Mouse (Mus musculus): ENCODE data around the gene Frem1. TPM values are rescaled to one million over a fixed set of nuclear protein-coding genes. Genes with fewer than 3 reads are reported as not detected.

Gene Frem1
- polyA plus RNA-seq, 1 experiment = 2.4 TPM

- Histone ChIP-seq H3K27me3 (ENCODE audit: control insufficient read depth, insufficient read depth, low read length) (no peaks in the 10 kb centered on the region; the same call in 1 of the 2 replicates), H3K36me3 (ENCODE audit: control insufficient read depth, insufficient read depth, low read length) (no peaks in the 10 kb centered on the region), H3K4me3 (ENCODE audit: extremely low read depth, insufficient read depth, insufficient read length) (no peak overlapping the region), H3K4me1 (ENCODE audit: control insufficient read depth, insufficient read depth, insufficient read length) (no peaks in the 10 kb centered on the region), H3K27ac (ENCODE audit: insufficient read depth, low read length) (no peak overlapping the region)
- WGBS = 40% methylated on average over 13 of the region's 13 CpGs
- no peak for DNase-seq (ENCODE audit: low read depth in 1 of 2, low spot score in 2 of 2)
- TF ChIP-seq POLR2A (IDR thresholded peaks at IDR 0.05; ENCODE audit: low read depth, low read length) (no peak), CTCF (IDR thresholded peaks at IDR 0.05; ENCODE audit: extremely low read depth, insufficient read depth, insufficient read length, insufficient replicate concordance) (no peak)
Measured at GRCm38 (mm10) chr4:82940248-82940647, 111.9 kb downstream of the Frem1 start.

- no peaks in the 10 kb centered on the region for H3K4me1 ChIP-seq (ENCODE audit: control insufficient read depth, insufficient read depth, insufficient read length)
- TF ChIP-seq POLR2A (IDR thresholded peaks at IDR 0.05; ENCODE audit: low read depth, low read length) = no peak
- TF ChIP-seq CTCF (IDR thresholded peaks at IDR 0.05; ENCODE audit: extremely low read depth, insufficient read depth, insufficient read length, insufficient replicate concordance) = no peak
- H3K36me3 ChIP-seq (ENCODE audit: control insufficient read depth, insufficient read depth, low read length) = no peaks in the 10 kb centered on the region
- no peak overlapping the region for H3K27ac ChIP-seq (ENCODE audit: insufficient read depth, low read length)
- 12% methylated on average over 5 of the region's 5 CpGs for WGBS
- no peak overlapping the region for H3K4me3 ChIP-seq (ENCODE audit: extremely low read depth, insufficient read depth, insufficient read length)
- DNase-seq (ENCODE audit: low read depth in 1 of 2, low spot score in 2 of 2) = no peak
- no peaks in the 10 kb centered on the region for H3K27me3 ChIP-seq (ENCODE audit: control insufficient read depth, insufficient read depth, low read length)
Measured at GRCm38 (mm10) chr4:82934308-82934707, 117.8 kb downstream of the Frem1 start.

GRCm38 (mm10) chr4:82933698-82934210 is 118.4 kb downstream of the Frem1 start:
- H3K27ac ChIP-seq (ENCODE audit: insufficient read depth, low read length) = no peak overlapping the region
- H3K4me3 ChIP-seq (ENCODE audit: extremely low read depth, insufficient read depth, insufficient read length) = no peak overlapping the region
- 4% methylated on average over 14 of the region's 14 CpGs for WGBS
- peak in 1 of 2 experiments; percentile 26 for DNase-seq (ENCODE audit: low read depth in 1 of 2, low spot score in 2 of 2)
- TF ChIP-seq CTCF (IDR thresholded peaks at IDR 0.05; ENCODE audit: extremely low read depth, insufficient read depth, insufficient read length, insufficient replicate concordance) (peak; percentile 50; the same call in 1 of the 2 replicates), POLR2A (IDR thresholded peaks at IDR 0.05; ENCODE audit: low read depth, low read length) (no peak)
- no peaks in the 10 kb centered on the region for H3K36me3 ChIP-seq (ENCODE audit: control insufficient read depth, insufficient read depth, low read length)
- H3K4me1 ChIP-seq (ENCODE audit: control insufficient read depth, insufficient read depth, insufficient read length) = no peaks in the 10 kb centered on the region
- H3K27me3 ChIP-seq (ENCODE audit: control insufficient read depth, insufficient read depth, low read length) = no peaks in the 10 kb centered on the region

GRCm38 (mm10) chr4:82930079-82930478 is 122.1 kb downstream of the Frem1 start:
- no peak overlapping the region for H3K4me3 ChIP-seq (ENCODE audit: extremely low read depth, insufficient read depth, insufficient read length)
- no peak overlapping the region for H3K27ac ChIP-seq (ENCODE audit: insufficient read depth, low read length)
- H3K4me1 ChIP-seq (ENCODE audit: control insufficient read depth, insufficient read depth, insufficient read length) = no peaks in the 10 kb centered on the region
- H3K36me3 ChIP-seq (ENCODE audit: control insufficient read depth, insufficient read depth, low read length) = no peaks in the 10 kb centered on the region
- WGBS = 88% methylated on average over 5 of the region's 5 CpGs
- DNase-seq (ENCODE audit: low read depth in 1 of 2, low spot score in 2 of 2) = no peak
- H3K27me3 ChIP-seq (ENCODE audit: control insufficient read depth, insufficient read depth, low read length) = no peaks in the 10 kb centered on the region
- TF ChIP-seq POLR2A (IDR thresholded peaks at IDR 0.05; ENCODE audit: low read depth, low read length) = no peak
- TF ChIP-seq CTCF (IDR thresholded peaks at IDR 0.05; ENCODE audit: extremely low read depth, insufficient read depth, insufficient read length, insufficient replicate concordance) = no peak

GRCm38 (mm10) chr4:82921962-82922361 is 130.2 kb downstream of the Frem1 start:
- Histone ChIP-seq H3K27ac (ENCODE audit: insufficient read depth, low read length) (no peak overlapping the region), H3K4me1 (ENCODE audit: control insufficient read depth, insufficient read depth, insufficient read length) (no peaks in the 10 kb centered on the region), H3K36me3 (ENCODE audit: control insufficient read depth, insufficient read depth, low read length) (no peaks in the 10 kb centered on the region), H3K4me3 (ENCODE audit: extremely low read depth, insufficient read depth, insufficient read length) (no peak overlapping the region), H3K27me3 (ENCODE audit: control insufficient read depth, insufficient read depth, low read length) (no peaks in the 10 kb centered on the region)
- TF ChIP-seq CTCF (IDR thresholded peaks at IDR 0.05; ENCODE audit: extremely low read depth, insufficient read depth, insufficient read length, insufficient replicate concordance) = no peak
- no peak for TF ChIP-seq POLR2A (IDR thresholded peaks at IDR 0.05; ENCODE audit: low read depth, low read length)
- DNase-seq (ENCODE audit: low read depth in 1 of 2, low spot score in 2 of 2) = no peak
- WGBS = 12% methylated on average over 4 of the region's 4 CpGs

- H3K4me1 ChIP-seq (ENCODE audit: control insufficient read depth, insufficient read depth, insufficient read length) = no peaks in the 10 kb centered on the region
- DNase-seq (ENCODE audit: low read depth in 1 of 2, low spot score in 2 of 2) = no peak
- WGBS = 32% methylated on average over 2 of the region's 2 CpGs
- no peak for TF ChIP-seq POLR2A (IDR thresholded peaks at IDR 0.05; ENCODE audit: low read depth, low read length)
- no peak for TF ChIP-seq CTCF (IDR thresholded peaks at IDR 0.05; ENCODE audit: extremely low read depth, insufficient read depth, insufficient read length, insufficient replicate concordance)
- no peaks in the 10 kb centered on the region for H3K27me3 ChIP-seq (ENCODE audit: control insufficient read depth, insufficient read depth, low read length)
- H3K4me3 ChIP-seq (ENCODE audit: extremely low read depth, insufficient read depth, insufficient read length) = no peak overlapping the region
- H3K27ac ChIP-seq (ENCODE audit: insufficient read depth, low read length) = no peak overlapping the region
- no peaks in the 10 kb centered on the region for H3K36me3 ChIP-seq (ENCODE audit: control insufficient read depth, insufficient read depth, low read length)
Measured at GRCm38 (mm10) chr4:82918625-82919024, 133.5 kb downstream of the Frem1 start.

- WGBS = 87% methylated on average over 5 of the region's 5 CpGs
- Histone ChIP-seq H3K27ac (ENCODE audit: insufficient read depth, low read length) (no peak overlapping the region), H3K36me3 (ENCODE audit: control insufficient read depth, insufficient read depth, low read length) (no peaks in the 10 kb centered on the region), H3K4me1 (ENCODE audit: control insufficient read depth, insufficient read depth, insufficient read length) (no peaks in the 10 kb centered on the region), H3K4me3 (ENCODE audit: extremely low read depth, insufficient read depth, insufficient read length) (no peak overlapping the region), H3K27me3 (ENCODE audit: control insufficient read depth, insufficient read depth, low read length) (no peaks in the 10 kb centered on the region)
- DNase-seq (ENCODE audit: low read depth in 1 of 2, low spot score in 2 of 2) = no peak
- TF ChIP-seq CTCF (IDR thresholded peaks at IDR 0.05; ENCODE audit: extremely low read depth, insufficient read depth, insufficient read length, insufficient replicate concordance) (no peak), POLR2A (IDR thresholded peaks at IDR 0.05; ENCODE audit: low read depth, low read length) (no peak)
Measured at GRCm38 (mm10) chr4:82916678-82917050, 135.5 kb downstream of the Frem1 start.

All from spleen, adult 2 months (tissue).